Mouse (Mus musculus): ENCODE data around the gene Zfp148.

- TF ChIP-seq CTCF (IDR thresholded peaks at IDR 0.05; ENCODE audit: borderline replicate concordance, insufficient read depth, low read depth, low read length) (no peak), POLR2A (IDR thresholded peaks at IDR 0.05; ENCODE audit: borderline replicate concordance, insufficient read depth, low read length) (no peak)
Measured at GRCm38 (mm10) chr16:33536456-33536855, 155.8 kb downstream of the Zfp148 start.
